Mouse (Mus musculus) spleen, postnatal 4 days (tissue): ENCODE data around the gene Poc1a.

Source experiments
- DNase-seq, 2 experiments: peaks; one replicate each; pipeline ENCODE4 v3.0.0; 2022; ENCODE audit warnings: low spot score in 2 of 2

Gene Poc1a

GRCm38 (mm10) chr9:106301446-106302080, 20.7 kb downstream of the Poc1a start:
- no peak for DNase-seq

GRCm38 (mm10) chr9:106302446-106303150, 21.7 kb downstream of the Poc1a start:
- no peak for DNase-seq

GRCm38 (mm10) chr9:106303460-106303960, 22.6 kb downstream of the Poc1a start:
- no peak for DNase-seq

- no peak for DNase-seq
These were observed 24.4 kb downstream of the Poc1a start for GRCm38 (mm10) chr9:106305228-106305627.

GRCm38 (mm10) chr9:106306662-106307351, 25.9 kb downstream of the Poc1a start:
- DNase-seq = peak; percentile 67 to 88

GRCm38 (mm10) chr9:106308151-106308550, 27.3 kb downstream of the Poc1a start:
- DNase-seq = no peak

- no peak for DNase-seq
These were observed 27.7 kb downstream of the Poc1a start for GRCm38 (mm10) chr9:106308555-106308954.

GRCm38 (mm10) chr9:106308983-106309382, 28.1 kb downstream of the Poc1a start:
- DNase-seq = no peak

- no peak for DNase-seq
These were observed 29.0 kb downstream of the Poc1a start for GRCm38 (mm10) chr9:106309859-106310258.

- DNase-seq = no peak
These were observed 30.8 kb downstream of the Poc1a start for GRCm38 (mm10) chr9:106311625-106312191.

GRCm38 (mm10) chr9:106312950-106313360, 32.1 kb downstream of the Poc1a start:
- no peak for DNase-seq

- no peak for DNase-seq
These were observed 33.3 kb downstream of the Poc1a start for GRCm38 (mm10) chr9:106314196-106314595.

- no peak for DNase-seq
These were observed 37.2 kb downstream of the Poc1a start for GRCm38 (mm10) chr9:106318074-106318473.

- DNase-seq = no peak
These were observed 38.2 kb downstream of the Poc1a start for GRCm38 (mm10) chr9:106319095-106319494.

- DNase-seq = no peak
These were observed 41.6 kb downstream of the Poc1a start for GRCm38 (mm10) chr9:106322497-106322896.

GRCm38 (mm10) chr9:106326241-106326640, 45.4 kb downstream of the Poc1a start:
- DNase-seq = no peak

- DNase-seq = no peak
These were observed 46.4 kb downstream of the Poc1a start for GRCm38 (mm10) chr9:106327125-106327809.

- DNase-seq = no peak
These were observed 47.3 kb downstream of the Poc1a start for GRCm38 (mm10) chr9:106328068-106328610.

GRCm38 (mm10) chr9:106328772-106329511, 48.1 kb downstream of the Poc1a start:
- no peak for DNase-seq

- no peak for DNase-seq
These were observed 51.9 kb downstream of the Poc1a start for GRCm38 (mm10) chr9:106332746-106333145.

GRCm38 (mm10) chr9:106337620-106338019, 56.8 kb downstream of the Poc1a start:
- DNase-seq = no peak
